Mouse (Mus musculus) heart, adult 2 months (tissue): Measurements from ENCODE around the gene Prkacb. TPM values are rescaled to one million over a fixed set of nuclear protein-coding genes. Genes with fewer than 3 reads are reported as not detected.
"Not testable (repeated sequence)": the region's sequence is repeated elsewhere in the genome, so short reads cannot be mapped to it uniquely, and the experiment has no call there.

Source experiments
- DNase-seq, 2 experiments: peaks; one replicate each; pipeline ENCODE4 v3.0.0; 2021
- H3K27ac ChIP-seq: fragments of 200-600 bp; 2 replicates; pipeline ENCODE4 v1.8.1; 2022
- H3K27me3 ChIP-seq: fragments of 200-500 bp; 2 replicates; pipeline ENCODE4 v1.6.1; 2012; ENCODE audit warnings: mild to moderate bottlenecking, low read length, inconsistent platforms, mixed read lengths; ENCODE audit not compliant: control insufficient read depth, insufficient read depth
- H3K36me3 ChIP-seq: fragments of 200-500 bp; 2 replicates; pipeline ENCODE4 v1.6.1; 2012; ENCODE audit warnings: low read length, inconsistent platforms; ENCODE audit not compliant: control insufficient read depth, insufficient read depth
- H3K4me1 ChIP-seq: fragments of 200-500 bp; 2 replicates; pipeline ENCODE4 v1.6.1; 2011; ENCODE audit warnings: low read length; ENCODE audit not compliant: control insufficient read depth, insufficient read depth
- H3K4me3 ChIP-seq: fragments of 200-600 bp; 2 replicates; pipeline ENCODE4 v1.8.1; 2022
- H3K79me2 ChIP-seq: fragments of 200-500 bp; replicated peaks from 2 replicates; pipeline ENCODE4 v1.6.1; 2012; ENCODE audit warnings: mild to moderate bottlenecking, inconsistent platforms, low read length, moderate library complexity, mixed read lengths; ENCODE audit not compliant: control insufficient read depth, insufficient read depth
- H3K9ac ChIP-seq: fragments of 200-500 bp; 2 replicates; pipeline ENCODE4 v1.6.1; 2012; ENCODE audit warnings: low read depth, mild to moderate bottlenecking, control low read depth, inconsistent platforms, low read length, mixed read lengths
- CTCF ChIP-seq: fragments of 200-600 bp; IDR thresholded peaks from 2 replicates; pipeline ENCODE4 v1.8.1; 2022; ENCODE audit warnings: antibody characterized with exemption, mild to moderate bottlenecking, moderate library complexity
- EP300 ChIP-seq: fragments of 200-500 bp; IDR thresholded peaks from 2 replicates; pipeline ENCODE4 v1.6.1; 2011; ENCODE audit warnings: low read depth, low read length, control low read depth; ENCODE audit not compliant: insufficient read depth
- POLR2A ChIP-seq: fragments of 200-500 bp; IDR thresholded peaks from 2 replicates; pipeline ENCODE4 v1.6.1; 2011; ENCODE audit warnings: mild to moderate bottlenecking, low read depth, low read length, control low read depth; ENCODE audit not compliant: insufficient read depth
- WGBS: fragments of 180-500 bp; shearing (Covaris S2); methylation state at CpG from one replicate; pipeline ENCODE4 v1.1.7; 2018; 5-methylcytosine and 5-hydroxymethylcytosine counted together
- intact Hi-C: fragments of 180-260 bp; cut with DNase I; formaldehyde crosslinking; loops from one replicate; pipeline ENCODE4 v1.15.1; 2025
- polyA plus RNA-seq: library from polyadenylated mRNA; depleted of rRNA; stranded (reverse); fragments of >200 nt; gene quantifications from 2 replicates; pipeline ENCODE4 v1.2.3, GENCODE M21; 2012
- total RNA-seq, 2 experiments: library from RNA; stranded (reverse); gene quantifications; 2 replicates each; pipeline ENCODE4 v1.2.3; 2021

The Prkacb gene
- total and polyA plus RNA-seq, 3 experiments, result 19.8 to 58.9 (median 57.4) TPM

DNA sequence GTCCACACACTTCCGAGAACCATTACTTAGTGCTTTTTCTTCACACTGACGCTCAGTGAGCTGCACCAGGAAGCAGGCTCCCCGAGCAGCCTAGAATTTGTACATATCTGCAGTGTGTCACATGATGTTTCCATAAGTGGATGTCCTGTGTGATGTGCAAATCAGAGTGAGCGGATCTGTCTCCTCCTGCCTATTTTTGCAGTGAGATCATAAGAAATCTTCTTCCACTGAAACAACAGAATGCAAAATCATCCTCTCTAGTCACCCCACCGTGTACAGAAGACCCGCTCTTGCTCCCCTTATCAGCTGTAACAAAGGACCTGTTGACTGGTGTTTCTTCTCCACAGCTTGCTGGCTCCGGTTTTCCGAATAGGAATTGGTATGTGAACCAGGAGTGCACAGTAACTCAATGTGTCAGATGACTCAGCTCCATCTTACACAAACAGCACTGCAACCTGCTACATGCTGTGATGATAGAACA, 46.0 kb downstream of the Prkacb start:
- Histone ChIP-seq H3K27me3 (no peaks in the 10 kb centered on the region), H3K27ac (peak overlapping the region; percentile 45), H3K9ac (0 out of 2 replicates have a peak overlapping the region, but pooled peaks have one; percentile 6), H3K36me3 (no peaks in the 10 kb centered on the region), H3K4me1 (peaks cover 11% of the 10 kb centered on the region), H3K4me3 (peak overlapping the region; percentile 21; the same call in 1 of the 2 replicates), H3K79me2 (0 out of 2 replicates have a peak, but pooled peaks cover 1% of the 10 kb centered on the region)
- DNase-seq, result peak; percentile 23 to 30
- WGBS, result 10% methylated on average over 8 of the region's 8 CpGs
- intact Hi-C loops, result loop anchor here (5.0 kb wide), 1 partner anchor 84 kb away; no protein-coding TSS in a partner anchor
- TF ChIP-seq POLR2A (no peak), EP300 (no peak), CTCF (no peak)

DNA sequence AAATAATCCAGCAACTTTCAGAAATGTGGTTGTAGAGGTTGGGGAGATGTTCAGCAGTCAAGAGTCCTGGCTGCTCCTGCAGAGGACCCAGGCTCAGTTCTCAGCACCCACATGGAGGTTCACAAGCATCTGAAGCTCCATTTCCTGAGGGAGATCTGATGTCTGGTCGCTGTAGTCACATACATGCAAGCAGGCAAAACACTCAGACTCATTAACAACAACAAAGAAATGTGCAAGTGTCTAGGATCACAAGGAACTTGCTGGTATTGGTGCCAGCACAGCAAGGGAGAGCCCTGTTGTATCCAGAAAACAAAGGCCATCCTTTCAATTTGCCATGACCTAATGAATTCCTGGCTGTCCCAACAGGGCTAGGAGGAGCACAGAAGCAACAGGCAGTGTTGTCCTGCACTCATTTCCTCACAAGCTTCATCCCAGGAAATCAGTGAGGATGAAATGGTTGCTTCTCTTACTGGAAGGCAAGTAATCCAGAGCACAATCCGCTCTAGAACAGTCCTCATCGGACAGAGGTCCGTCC, 46.7 kb downstream of the Prkacb start:
- peaks cover 3% of the 10 kb centered on the region; the same call in 1 of the 2 replicates for H3K79me2 ChIP-seq
- H3K27me3 ChIP-seq, result no peaks in the 10 kb centered on the region
- no peak for TF ChIP-seq EP300
- no peak for TF ChIP-seq POLR2A
- H3K4me3 ChIP-seq, result peak overlapping the region; percentile 21; the same call in 1 of the 2 replicates
- no peak overlapping the region for H3K9ac ChIP-seq
- peaks cover 11% of the 10 kb centered on the region for H3K4me1 ChIP-seq
- no peaks in the 10 kb centered on the region for H3K36me3 ChIP-seq
- intact Hi-C loops, result loop anchor here (5.0 kb wide), 1 partner anchor 84 kb away; no protein-coding TSS in a partner anchor
- no peak for DNase-seq
- WGBS, result 43% methylated on average over 4 of the region's 4 CpGs
- H3K27ac ChIP-seq, result peak overlapping the region; percentile 45

DNA sequence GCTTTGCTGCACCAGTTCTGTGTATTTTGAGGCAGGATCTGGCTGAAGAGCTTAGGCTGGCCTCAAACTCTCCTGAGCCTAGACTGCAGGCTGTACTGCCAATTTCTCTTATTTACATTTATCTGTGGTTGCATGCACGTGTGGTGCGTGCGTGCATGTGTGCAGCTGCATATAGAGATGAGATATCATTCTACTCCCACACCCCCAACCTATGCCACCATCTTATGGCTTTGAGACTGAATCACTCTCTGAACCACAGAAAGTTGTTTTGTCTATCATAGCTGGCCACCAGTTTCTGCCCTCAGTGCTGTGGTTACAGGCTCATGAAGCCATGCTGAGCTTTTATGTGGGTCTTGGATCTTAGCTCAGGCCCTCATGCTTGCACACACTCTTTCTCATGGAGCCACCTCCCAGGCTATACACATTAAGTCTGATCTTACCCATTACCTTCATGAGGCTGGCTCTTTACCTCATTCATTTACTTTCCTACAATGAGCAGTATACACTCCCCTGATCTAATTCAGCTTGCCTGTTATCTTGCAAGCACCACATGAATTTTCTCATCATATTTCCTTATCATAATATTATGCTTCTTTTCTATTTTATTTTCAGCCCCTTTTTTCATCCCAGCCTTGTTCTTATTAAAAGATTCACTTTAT, 47.8 kb downstream of the Prkacb start:
- intact Hi-C loops, result loop anchor here (5.0 kb wide), 1 partner anchor 83 kb away; no protein-coding TSS in a partner anchor
- no peaks in the 10 kb centered on the region for H3K27me3 ChIP-seq
- H3K9ac ChIP-seq, result no peak overlapping the region
- peaks cover 3% of the 10 kb centered on the region; the same call in 1 of the 2 replicates for H3K79me2 ChIP-seq
- no peaks in the 10 kb centered on the region for H3K36me3 ChIP-seq
- H3K4me3 ChIP-seq, result no peak overlapping the region
- peaks cover 8% of the 10 kb centered on the region for H3K4me1 ChIP-seq
- TF ChIP-seq POLR2A (no peak), EP300 (no peak), CTCF (no peak)
- WGBS, result 92% methylated on average over 3 of the region's 3 CpGs
- H3K27ac ChIP-seq, result no peak overlapping the region
- DNase-seq, result no peak

DNA sequence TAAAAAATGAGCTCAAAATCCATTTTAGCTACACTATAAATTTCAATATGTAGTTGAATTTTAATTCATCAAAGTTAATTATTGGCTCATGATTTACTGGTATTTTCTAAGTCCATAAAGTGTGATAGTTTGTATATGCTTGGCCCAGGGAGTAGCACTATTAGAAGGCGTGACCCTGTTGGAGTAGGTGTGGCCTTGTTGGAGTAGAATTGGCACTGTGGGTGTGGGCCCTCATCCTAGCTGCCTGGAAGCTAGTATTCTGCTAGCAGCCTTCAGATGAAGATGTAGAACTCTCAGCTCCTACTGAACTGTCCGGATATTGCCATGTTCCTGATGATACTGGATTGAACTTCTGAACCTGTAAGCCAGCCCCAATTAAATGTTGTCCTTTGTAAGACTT, 49.7 kb downstream of the Prkacb start:
- 94% methylated on average over 2 of the region's 2 CpGs for WGBS

DNA sequence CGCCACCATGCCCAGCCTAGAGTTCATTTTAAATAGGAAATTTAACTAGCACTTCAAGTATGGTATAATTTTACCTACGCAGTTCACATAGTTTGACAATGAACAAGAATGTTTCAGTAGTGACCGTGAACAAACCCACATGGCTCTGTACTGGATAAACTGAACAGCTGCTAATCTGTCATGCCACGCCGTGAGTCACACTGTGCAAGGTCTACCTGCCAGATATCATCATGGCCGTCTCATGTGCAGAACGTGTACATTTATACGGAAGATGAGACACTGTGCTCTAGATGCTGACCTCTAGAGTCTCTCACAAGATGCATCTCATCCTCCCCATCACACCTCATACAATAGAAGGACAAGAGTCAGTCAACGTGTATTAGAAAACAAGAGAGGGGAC, 51.5 kb downstream of the Prkacb start:
- H3K9ac ChIP-seq, result no peak overlapping the region
- H3K4me3 ChIP-seq, result no peak overlapping the region
- no peaks in the 10 kb centered on the region for H3K27me3 ChIP-seq
- TF ChIP-seq EP300, result no peak
- TF ChIP-seq POLR2A, result no peak
- TF ChIP-seq CTCF, result no peak
- no peaks in the 10 kb centered on the region for H3K36me3 ChIP-seq
- peaks cover 4% of the 10 kb centered on the region; the same call in 1 of the 2 replicates for H3K4me1 ChIP-seq
- H3K27ac ChIP-seq, result no peak overlapping the region
- intact Hi-C loops, result no loop called here
- WGBS, result 93% methylated on average over 9 of the region's 9 CpGs
- no peak for DNase-seq
- peaks cover 5% of the 10 kb centered on the region for H3K79me2 ChIP-seq

More for the DNA sequence above, 49.7 kb downstream of the Prkacb start:
- DNase-seq, H3K4me3 ChIP-seq, intact Hi-C loops, H3K36me3 ChIP-seq, H3K27ac ChIP-seq, H3K9ac ChIP-seq, H3K79me2 ChIP-seq, H3K4me1 ChIP-seq, H3K27me3 ChIP-seq: not testable (repeated sequence)
